Mouse (Mus musculus) adrenal gland, adult 18-20 months (tissue): ENCODE measurements around the gene Fbxl21. TPM values are rescaled to one million over a fixed set of nuclear protein-coding genes. Genes with fewer than 3 reads are reported as not detected.
A peak's percentile ranks its signal among the peaks of the same experiment; 100 is the strongest.

ENCODE experiments used
- DNase-seq, 2 experiments: peaks; one replicate each; pipeline ENCODE4 v3.0.0; 2021 to 2022; ENCODE audit warnings: low spot score in 2 of 2
- total RNA-seq, 2 experiments: library from RNA; stranded (reverse); gene quantifications; 1 replicate in 1 of 2; 2 replicates in 1 of 2; pipeline ENCODE4 v1.2.3; 2021

Gene Fbxl21
- total RNA-seq, 2 experiments from 2014 or later, result 2.8 to 5.4 TPM

GRCm38 (mm10) chr13:56529685-56530084, 7.4 kb downstream of the Fbxl21 start:
- DNase-seq, result no peak

GRCm38 (mm10) chr13:56534931-56535330, 12.7 kb downstream of the Fbxl21 start:
- DNase-seq, result no peak

GRCm38 (mm10) chr13:56535570-56535969, 13.3 kb downstream of the Fbxl21 start:
- no peak for DNase-seq

GRCm38 (mm10) chr13:56537026-56537425, 14.8 kb downstream of the Fbxl21 start:
- no peak for DNase-seq

- peak in 1 of 2 experiments; percentile 44 for DNase-seq
Measured at GRCm38 (mm10) chr13:56539846-56540245, 17.6 kb downstream of the Fbxl21 start.

- no peak for DNase-seq
Measured at GRCm38 (mm10) chr13:56543805-56544204, 21.5 kb downstream of the Fbxl21 start.

- no peak for DNase-seq
Measured at GRCm38 (mm10) chr13:56544956-56545355, 22.7 kb downstream of the Fbxl21 start.

GRCm38 (mm10) chr13:56548401-56548800, 26.1 kb downstream of the Fbxl21 start, which contains the start of gene Lect2:
TSS of gene Lect2 (minus strand) at chr13:56548502.
- DNase-seq, result no peak

GRCm38 (mm10) chr13:56549364-56549763, 27.1 kb downstream of the Fbxl21 start:
- DNase-seq, result peak; percentile 43 to 48

GRCm38 (mm10) chr13:56550574-56550973, 28.3 kb downstream of the Fbxl21 start:
- peak in 1 of 2 experiments; percentile 44 for DNase-seq

- DNase-seq, result no peak
Measured at GRCm38 (mm10) chr13:56551661-56552060, 29.4 kb downstream of the Fbxl21 start.

- no peak for DNase-seq
Measured at GRCm38 (mm10) chr13:56553923-56554322, 31.7 kb downstream of the Fbxl21 start.

- no peak for DNase-seq
Measured at GRCm38 (mm10) chr13:56554409-56554808, 32.1 kb downstream of the Fbxl21 start.

- DNase-seq, result no peak
Measured at GRCm38 (mm10) chr13:56555957-56556356, 33.7 kb downstream of the Fbxl21 start.

- no peak for DNase-seq
Measured at GRCm38 (mm10) chr13:56556701-56557100, 34.4 kb downstream of the Fbxl21 start.

- no peak for DNase-seq
Measured at GRCm38 (mm10) chr13:56558811-56559210, 36.5 kb downstream of the Fbxl21 start.

- no peak for DNase-seq
Measured at GRCm38 (mm10) chr13:56559841-56560370, 37.6 kb downstream of the Fbxl21 start.

GRCm38 (mm10) chr13:56561129-56561528, 38.9 kb downstream of the Fbxl21 start:
- no peak for DNase-seq

GRCm38 (mm10) chr13:56563075-56563474, 40.8 kb downstream of the Fbxl21 start:
- peak; percentile 53 to 61 for DNase-seq

GRCm38 (mm10) chr13:56566336-56566735, 44.1 kb downstream of the Fbxl21 start:
- DNase-seq, result no peak

GRCm38 (mm10) chr13:56571645-56572044, 49.4 kb downstream of the Fbxl21 start:
- no peak for DNase-seq

- DNase-seq, result no peak
Measured at GRCm38 (mm10) chr13:56575074-56575473, 52.8 kb downstream of the Fbxl21 start.

GRCm38 (mm10) chr13:56575701-56576321, 53.5 kb downstream of the Fbxl21 start:
- peak; percentile 83 to 86 for DNase-seq
